Mouse (Mus musculus): ENCODE measurements at regions not wholly inside any gene's neighbourhood (a gene's known extent, or its start where the extent isn't known, plus 50 kb on each side); places are given as distances from the start of the nearest gene placed in this dataset.

DNA sequence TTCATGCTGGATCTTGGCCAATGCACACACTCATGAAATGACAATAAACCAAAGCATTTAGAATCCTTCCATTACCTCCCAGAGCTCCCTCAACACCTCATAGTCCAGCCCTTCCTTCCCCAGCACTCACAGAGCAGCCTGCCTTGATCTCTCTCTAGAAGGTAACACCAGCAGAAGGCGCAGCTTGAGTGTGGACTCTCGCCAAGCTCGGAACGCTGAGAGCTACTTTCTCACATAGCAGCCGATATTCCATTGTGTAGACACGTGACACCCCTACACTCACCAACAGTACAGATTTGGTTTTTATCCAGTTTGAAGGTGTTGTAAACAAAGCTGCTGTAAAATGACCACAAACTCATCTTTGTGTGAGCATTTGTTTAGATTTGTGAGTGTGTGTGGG, 406.8 kb upstream of the Cdh4 start:
- peak; percentile 21 to 62 for DNase-seq

DNA sequence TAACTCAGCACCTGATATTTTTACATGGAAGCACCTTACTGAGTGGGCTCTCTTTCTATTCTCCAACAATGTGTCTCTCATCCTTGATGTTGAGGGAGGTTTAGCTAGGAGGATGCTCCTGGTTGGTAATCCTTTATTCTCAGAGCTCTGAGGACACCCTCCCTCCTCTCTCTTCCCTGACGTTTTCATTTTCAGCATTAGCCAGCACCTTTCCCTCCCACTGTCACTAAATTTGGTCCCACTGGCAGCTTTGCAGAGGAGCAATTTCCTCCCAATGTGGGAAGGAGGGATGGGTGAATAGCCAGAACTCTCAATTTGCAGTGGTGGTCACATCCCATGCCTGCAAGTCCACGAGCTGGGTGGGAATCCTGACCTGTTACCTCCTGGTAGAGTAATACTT, 402.5 kb upstream of the Cdh4 start:
- DNase-seq = no peak

DNA sequence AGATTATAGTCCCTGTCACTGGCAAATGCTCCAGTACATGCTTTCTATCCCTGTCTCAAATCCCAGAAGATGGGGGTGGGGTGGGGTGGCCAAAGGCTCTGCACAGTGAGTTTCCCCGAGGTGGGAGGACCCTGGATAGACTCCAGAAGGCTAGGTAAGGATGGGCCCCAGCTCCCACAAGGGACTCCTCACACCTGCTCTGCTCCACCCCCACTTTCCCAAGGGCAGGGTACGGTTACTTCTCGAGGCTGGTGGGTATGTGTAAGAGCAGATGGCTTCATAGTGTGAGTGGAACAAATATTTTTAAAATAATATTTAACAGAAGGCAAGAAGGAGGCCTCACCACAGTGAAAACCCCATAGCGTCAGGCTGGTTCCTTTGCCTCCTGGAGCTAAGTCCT, 398.6 kb upstream of the Cdh4 start:
- no peak for DNase-seq

DNA sequence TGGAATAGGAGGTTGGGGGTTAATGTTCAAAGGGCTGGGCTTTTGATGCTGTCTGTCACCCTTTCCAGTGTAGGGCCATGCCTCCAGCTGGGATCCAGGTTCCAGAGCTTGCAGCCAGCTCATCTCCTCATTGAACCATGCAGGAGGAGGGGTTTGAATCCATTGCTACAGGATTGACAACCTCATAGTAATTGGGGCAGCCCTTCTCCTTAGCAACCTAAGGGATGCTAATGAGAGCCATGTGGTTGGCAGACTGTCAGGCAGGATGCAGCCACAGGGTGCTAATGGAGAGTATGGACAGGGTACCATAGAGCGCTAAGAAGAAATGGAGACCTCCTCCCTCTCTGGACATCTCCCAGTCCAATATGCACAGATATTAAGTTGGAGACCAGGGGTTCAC, 396.9 kb upstream of the Cdh4 start:
- DNase-seq = no peak

DNA sequence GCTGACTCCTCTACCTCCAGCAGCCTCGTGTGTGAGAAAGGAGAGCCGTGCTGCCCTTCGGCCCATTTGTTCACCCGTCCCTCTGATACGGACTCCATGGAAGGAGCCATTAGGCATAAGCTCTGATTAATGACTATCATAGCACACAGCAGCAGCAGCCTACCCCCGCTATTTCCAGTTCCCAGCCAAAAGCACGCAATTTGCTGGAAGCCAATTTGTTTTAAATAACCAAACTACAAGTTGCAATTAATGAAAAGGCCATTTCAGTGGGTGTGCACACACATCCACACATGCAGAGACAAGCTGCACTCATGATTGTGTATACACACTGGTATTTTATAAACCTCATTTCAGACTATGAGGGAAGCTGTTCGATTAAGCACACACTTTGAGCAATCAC, 387.8 kb upstream of the Cdh4 start:
- no peak for DNase-seq

DNA sequence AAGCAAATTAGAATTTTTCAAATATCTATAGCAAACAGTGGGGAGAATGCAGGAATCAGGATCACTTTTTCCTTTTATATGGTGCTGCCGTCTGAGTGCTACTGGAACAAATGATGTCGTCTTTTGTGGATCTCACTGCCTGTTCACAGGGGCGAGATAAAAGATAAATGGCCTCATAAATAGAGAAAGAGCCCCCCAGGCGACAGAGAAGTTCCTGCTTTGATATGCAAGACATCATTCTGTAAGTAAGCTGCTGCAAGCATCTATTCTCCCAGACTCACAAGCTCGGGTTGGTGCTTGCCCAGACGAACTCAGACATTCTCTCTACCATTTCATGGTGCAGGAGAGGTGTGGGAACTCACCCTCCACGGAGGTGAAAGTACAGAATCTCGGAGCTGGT, 377.6 kb upstream of the Cdh4 start:
- no peak for DNase-seq

DNA sequence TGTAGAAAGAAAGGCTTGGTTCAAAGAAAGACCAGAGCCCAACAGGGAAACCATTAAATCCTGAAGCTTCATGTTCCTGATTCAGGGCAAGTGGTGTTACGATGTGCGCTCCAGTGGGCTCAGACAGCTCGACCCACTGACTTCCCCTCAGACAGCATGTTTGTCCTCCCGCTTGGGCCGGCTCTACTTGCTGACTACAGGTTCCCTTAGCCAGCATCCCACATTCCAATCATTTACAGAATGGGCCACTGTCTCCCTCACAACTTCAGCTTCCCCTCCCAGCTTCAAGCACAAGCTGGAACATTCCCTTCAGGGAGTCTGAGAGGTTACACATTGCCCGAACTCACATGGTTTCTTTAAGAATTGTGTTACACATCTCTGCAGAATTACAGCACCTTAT, 372.7 kb upstream of the Cdh4 start:
- no peak for DNase-seq

DNA sequence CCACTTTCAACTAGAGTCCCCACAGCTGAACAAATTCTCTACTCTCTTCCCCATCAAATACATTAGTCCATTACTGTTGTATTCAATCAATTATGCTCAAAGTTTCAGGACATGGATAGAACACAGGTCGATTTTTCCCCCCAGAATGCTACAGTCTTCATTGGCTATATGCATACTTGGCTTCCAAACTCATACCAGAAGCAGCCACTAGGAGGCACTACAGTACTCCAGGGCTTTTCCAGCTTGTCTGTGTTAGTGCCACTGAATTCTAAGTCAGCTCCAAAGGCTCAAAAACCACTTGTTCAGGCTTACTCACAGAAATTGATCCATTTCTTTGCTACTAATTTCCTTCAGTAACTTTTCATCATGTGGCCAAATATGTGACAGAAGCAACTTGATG, 371.9 kb upstream of the Cdh4 start:
- peak in 1 of 2 experiments; percentile 27 for DNase-seq

DNA sequence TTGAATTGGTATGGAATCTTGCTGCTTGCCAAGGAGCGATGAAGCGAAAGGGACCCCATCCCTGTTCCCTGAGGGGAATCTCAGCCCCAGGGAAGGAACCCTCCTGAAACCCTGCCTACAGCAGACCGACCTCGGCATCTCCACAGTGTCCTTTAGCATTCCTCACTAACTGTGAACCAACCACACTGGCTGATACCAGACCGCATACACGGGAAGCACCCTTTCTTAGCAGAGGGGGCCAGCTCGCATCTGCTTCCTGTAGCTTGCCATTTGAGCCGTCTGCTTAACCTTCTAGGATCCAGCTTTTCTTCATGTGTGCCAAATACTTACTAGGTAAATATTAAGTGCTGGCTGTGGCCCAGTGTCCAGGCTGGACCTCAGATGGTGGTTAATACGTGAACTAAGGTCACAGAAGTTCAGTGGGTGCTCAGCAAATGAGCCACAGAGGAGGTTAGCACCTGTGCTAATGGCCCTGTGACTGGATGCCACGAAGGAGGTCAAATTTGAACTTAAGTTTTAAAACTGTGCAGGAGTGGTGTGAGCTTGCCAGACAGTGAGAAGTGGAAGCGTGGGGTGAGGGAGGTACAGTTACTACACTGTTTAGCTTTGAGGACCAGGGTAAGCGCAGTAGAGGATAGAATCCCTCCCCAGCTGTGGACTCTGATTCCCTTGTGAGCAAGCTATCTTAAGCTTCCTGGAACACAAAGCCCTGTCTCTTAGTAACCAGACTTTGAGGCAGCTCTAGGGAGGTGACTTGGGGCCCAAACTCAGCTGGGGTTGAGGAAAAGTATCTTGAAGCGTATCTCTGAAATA, 361.6 kb upstream of the Cdh4 start:
- DNase-seq = no peak

DNA sequence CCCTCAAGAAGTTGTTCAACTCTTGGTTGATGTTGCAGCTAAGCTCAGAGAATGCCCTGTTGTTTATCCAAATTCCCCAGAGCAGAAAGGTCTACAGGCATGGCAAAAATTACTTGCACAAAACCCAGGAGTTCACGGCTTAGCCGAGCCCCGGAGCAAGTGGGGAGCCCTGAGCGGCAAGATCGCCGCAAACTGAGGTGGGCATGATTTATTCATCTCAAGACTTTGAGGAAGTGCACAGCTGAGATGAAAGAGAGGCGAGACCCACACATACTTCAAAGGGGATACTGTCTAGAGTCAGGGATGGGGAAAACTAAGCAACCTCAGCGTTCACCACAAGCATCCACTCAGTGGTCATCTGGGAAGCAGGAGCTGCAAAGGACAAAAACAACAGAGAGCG, 355.3 kb upstream of the Cdh4 start:
- DNase-seq = no peak

DNA sequence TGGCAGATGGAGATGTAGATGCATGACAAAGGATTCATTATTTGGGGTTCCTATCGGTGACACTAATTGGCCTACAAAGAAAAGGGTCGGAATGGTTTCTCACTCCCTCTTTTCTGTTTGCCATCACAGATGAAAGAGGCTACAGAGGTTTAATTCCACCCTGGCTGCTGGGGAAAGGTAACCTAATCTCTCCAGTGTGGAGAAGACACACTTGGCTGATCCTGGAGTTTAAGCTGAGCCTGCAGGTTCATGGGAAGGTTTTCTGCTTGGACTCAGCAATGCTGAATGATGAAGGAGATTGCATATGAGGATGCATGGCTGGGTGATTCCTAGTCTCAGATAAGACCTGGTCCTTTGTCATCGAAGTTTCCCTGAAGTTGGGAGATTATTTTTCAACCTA, 350.8 kb upstream of the Cdh4 start:
- no peak for DNase-seq

DNA sequence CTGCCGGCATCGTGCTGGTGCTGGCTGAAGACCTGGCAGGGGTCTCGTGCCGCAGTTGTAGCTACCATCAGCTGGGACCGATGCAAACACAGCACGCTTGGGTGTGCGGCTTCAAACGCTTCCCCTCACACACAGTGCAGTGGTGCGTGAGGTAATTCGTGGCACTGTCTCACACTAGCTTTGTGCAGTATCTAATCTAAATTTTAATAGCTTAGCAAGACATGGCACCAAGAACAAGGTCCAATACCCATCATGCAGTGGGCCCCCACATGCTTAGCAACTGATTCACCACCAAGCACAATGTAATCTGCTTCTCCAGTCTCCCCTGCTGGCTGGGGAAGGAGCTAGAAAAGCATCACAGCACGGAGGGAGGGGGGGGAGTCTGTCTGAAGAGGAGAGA, 348.2 kb upstream of the Cdh4 start:
- DNase-seq = peak in 1 of 2 experiments; percentile 5

DNA sequence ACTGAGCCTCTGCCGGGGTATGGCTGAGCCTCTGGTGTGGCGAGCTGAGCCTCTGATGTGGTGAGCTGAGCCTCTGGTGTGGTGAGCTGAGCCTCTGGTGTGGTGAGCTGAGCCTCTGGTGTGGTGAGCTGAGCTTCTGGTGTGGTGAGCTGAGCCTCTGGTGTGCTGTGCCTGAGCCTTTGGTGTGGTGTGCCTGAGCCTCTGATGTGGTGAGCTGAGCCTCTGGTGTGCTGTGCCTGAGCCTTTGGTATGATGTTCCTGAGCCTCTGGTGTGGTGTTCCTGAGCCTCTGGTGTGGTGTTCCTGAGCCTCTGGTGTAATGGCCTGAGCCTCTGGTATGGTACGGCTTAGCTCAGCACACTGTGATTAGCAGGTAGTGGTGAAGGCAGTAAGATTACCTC, 346.2 kb upstream of the Cdh4 start:
- no peak for DNase-seq

DNA sequence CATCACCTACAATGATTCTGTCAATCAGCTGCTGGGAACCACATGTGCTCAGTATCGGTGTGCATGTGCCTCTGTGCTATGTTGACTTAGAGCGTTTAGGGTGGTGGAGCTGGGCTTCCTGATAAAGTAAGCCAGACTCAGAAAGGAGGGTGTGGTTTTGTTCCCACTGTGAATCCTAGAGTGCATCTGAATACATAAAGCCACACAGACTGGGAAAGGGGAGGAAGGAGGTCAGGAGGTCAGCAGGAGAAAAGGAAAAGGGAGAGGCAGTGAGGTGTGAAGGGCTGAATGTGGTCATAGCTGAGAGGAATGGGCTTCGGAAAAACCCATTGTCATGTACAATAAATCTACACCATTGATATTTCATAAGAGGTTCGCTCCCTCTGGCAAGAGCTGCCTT, 345.4 kb upstream of the Cdh4 start:
- no peak for DNase-seq

DNA sequence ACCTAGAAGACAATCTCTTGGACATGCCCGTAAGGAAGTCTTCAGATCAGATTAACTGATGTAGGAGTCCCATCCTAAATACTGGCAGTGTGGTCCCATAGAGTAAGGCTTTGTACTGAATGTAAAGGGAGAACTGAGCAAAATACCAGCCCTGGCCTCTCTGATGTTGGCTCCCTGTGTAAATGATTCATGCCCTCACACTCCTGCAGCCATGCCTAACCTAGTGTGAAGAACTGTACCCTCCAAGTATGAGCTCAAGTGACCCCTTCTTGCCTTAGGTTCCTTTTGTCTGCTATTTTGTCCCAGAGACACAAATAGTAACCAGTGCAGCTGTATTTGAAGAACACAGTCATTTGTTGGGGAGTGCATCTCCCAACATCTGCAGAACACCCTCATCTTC, 342.4 kb upstream of the Cdh4 start:
- DNase-seq = no peak

DNA sequence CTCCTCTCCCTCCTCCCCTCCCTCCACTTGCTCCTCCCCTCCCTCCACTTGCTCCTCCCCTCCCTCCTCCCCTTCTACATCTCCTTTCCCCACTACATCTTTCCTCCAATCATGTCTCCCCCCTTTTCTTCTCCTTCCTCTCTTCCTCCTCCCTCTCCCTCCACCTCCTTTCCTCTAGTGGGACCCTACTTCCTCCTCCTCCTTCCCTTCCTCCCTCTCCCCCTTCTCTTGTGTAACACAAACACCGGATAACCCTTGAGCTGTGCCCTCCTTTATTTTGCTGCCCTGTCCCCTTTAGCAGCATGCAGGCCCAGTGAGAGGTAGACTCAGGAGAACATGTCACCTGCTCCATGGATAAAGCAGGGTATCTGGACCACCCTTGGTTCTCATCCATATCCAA, 339.1 kb upstream of the Cdh4 start:
- no peak for DNase-seq

DNA sequence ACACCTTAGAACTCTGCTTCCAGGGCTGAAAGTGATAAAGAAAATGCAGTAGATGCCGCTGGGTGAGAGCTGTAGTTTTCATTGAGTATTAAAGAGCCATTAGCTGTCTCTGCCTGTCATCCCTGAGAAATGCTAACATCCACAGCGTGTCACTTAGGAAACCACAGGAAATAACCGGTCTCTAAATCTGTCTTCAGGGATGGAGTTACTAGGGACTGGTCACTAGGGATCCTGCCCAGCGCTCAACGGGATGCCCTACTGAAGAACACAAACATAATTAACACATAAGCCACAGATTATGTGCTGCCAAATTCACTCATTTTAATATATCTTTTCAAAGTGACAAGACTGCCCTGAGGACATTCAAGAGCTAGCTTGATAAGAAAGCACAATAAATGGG, 329.3 kb upstream of the Cdh4 start:
- no peak for DNase-seq

DNA sequence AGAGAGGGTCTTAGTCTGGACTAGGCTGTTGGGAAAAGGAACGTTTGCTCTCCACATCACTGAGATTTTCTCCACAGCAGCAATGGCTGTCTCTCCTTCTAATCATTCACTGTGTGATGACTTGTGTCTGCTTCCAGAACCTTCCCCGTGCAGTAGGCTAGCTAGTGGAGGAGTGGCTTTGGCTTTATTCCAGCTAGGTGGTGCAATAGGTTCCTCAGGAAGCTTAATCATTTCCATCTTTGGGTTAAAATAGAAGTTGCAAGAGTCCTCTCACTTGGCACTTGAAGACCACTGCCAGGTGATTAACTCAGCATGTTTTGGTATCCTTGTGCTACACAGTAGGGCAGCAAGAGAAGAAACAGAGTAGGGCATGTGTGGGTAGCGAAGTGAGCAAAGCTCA, 314.2 kb upstream of the Cdh4 start:
- no peak for DNase-seq

DNA sequence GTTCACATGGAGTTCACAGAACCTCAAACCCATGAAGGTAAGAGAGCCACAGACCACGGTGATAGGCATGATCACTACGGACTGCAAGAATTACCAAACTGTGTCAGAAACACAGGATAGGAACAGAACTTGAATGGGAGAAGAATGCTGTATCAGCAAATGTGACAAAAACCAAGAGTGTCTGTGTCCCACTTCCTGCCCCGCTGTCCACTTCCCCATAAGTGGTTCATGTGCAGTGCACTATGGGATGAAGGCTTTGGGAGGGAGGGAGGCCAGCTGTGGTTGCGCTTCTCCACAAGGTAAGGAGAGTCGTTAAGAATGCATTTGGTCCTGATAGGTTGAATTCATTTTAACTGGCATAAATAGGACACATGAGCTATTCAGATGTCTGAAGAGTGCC, 313.8 kb upstream of the Cdh4 start:
- no peak for DNase-seq

DNA sequence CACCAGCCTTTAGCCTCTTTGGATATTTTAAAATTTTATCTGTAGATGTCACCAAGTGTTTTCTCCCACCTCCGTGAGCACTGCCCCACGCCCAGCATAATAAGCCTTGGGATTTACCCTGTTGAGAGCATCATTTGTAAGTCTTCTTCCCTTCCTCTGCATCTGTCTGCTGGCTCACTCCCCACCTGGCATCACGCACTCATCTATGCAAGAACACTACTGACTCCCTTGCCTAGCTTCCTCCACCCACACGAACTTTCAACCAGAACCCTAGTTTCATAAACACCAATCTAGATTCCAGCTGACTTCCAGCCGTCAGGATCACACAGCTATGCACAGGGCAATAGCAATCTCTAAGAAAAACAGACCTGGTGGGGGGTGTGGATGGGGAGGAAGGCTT, 311.2 kb upstream of the Cdh4 start:
- no peak for DNase-seq

DNA sequence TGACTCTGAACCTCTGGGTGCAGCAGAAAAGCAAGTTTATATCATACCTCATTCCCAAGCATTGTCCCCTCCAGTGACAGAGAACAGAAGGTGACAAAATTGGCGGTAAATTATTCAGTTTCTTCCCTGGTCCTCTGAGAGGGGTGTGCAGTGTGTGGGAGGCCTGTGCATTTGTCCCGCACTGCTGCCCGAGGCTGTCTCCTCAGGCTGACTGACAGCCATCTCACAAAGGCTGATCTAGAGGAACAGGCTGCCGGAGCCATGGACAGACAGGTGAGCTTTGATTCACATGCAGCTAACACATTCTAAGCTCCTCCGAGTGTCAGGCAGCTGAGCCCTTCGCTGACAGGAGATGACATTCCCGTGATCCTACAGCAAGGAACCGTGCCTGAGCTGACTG, 299.9 kb upstream of the Cdh4 start:
- no peak for DNase-seq

DNA sequence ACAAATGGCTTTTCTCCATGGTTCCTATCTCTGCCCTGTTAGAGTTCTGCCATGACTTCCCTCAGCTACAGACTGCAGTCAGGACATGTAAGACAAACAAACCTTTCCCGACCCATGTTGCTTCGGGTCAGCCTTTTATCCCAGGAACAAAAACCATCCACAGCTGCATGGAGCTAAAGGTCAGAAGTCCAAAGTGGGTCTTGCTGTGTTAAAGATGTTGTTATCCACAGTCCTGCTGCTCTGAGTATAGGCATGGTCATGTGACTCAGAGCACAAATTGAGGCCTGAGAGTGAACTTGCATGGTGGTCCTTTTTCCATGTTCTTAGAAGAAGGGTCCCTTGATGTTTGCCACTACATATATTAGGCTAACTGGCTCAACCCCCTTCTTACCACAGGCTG, 296.5 kb upstream of the Cdh4 start:
- no peak for DNase-seq

DNA sequence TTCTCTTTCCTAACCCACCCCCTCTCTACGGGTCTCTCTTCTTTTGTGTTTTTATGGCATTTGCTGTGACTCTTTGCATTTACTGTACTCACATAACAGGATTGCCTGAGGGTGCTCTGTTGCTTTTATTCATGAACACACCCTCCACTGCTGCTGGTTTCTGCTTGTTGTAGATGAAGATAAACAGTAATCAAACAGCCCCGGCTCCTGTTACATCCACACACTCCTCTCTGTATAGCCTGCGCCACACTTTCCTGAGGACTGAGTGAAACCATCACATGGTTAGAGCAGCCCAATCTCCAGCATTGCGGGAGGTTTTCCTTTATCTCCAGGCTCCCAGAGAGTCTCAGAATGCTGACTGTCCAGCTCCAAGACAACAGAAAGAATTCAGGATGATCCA, 296.0 kb upstream of the Cdh4 start:
- DNase-seq = no peak

DNA sequence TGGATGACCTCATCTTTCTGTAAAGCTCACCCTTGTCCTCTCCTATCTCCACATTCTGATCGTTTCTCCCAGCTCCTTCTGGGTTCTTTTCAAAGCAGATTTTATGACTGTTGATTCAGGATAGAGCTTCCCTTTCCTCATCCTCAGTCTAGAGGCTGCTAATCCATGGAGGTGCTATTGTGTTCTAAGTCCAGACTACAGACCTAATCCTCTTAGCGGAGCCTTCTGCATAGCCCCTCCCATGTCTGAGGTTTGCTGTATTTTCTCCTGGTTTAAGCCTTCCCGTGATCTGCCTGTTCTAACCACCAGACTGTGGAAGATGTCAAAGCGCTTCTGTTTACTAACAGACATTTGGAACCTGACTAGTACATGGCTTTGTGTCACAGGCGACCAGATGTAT, 294.0 kb upstream of the Cdh4 start:
- no peak for DNase-seq

DNA sequence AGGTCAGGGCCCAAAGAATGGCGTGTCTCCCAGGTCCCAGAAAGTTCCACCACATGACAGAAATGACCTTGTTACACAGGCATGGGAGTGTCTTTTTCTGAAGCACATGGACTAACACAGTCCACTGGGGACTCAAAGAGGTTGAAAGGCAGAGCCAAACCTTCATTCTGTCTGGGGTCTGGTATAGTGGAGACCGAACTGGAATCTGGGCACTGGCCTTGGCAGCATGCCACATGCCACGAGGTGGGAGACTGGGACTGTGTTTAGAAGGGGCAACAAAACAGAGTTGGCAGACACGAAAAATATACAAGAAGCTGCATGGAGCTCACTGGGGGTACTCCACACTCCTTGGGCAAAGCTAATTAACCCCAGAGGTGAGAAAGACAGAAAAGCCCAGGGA, 293.6 kb upstream of the Cdh4 start:
- DNase-seq = no peak

DNA sequence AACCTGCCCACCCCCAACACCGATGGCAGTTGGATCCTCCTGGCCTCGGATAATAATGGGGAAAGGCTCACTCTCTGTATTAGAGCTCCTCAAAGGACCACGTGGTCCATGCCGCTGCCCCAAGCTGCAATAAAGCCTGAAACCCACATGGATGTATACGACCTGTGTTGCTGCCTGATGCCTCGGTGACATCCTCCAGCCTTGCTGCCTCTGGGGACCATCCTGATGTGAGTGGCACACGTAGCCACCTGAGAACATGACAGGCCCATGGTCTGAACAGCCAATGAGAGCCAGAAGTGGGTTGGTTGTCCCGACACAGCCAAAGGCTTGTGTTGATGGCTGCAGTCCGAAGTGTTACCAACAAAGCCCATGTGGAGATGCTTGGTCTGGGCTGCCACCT, 283.4 kb upstream of the Cdh4 start:
- no peak for DNase-seq
